Mouse (Mus musculus): Measurements from ENCODE around the gene AI661453. TPM values are rescaled to one million over a fixed set of nuclear protein-coding genes. Genes with fewer than 3 reads are reported as not detected.

The AI661453 gene
- polyA plus RNA-seq, 1 experiment from 2014 or later, result 0.24 TPM

- Histone ChIP-seq H3K4me1 (replicated peaks) (peaks cover 54% of the 10 kb centered on the region), H3K36me3 (no peaks in the 10 kb centered on the region), H3K27me3 (ENCODE audit: insufficient read depth, poor library complexity, severe bottlenecking) (peaks cover 17% of the 10 kb centered on the region), H3K27ac (no peak overlapping the region), H3K4me3 (no peak overlapping the region), H3K9me3 (no peaks in the 10 kb centered on the region)
- no peak for DNase-seq (ENCODE audit: low spot score)
- WGBS, result 68% methylated on average over 11 of the region's 11 CpGs
These were observed 9.1 kb downstream of the AI661453 start for GRCm38 (mm10) chr17:47445518-47445917.

GRCm38 (mm10) chr17:47446025-47446424, 9.6 kb downstream of the AI661453 start:
- peaks cover 12% of the 10 kb centered on the region for H3K27me3 ChIP-seq (ENCODE audit: insufficient read depth, poor library complexity, severe bottlenecking)
- H3K9me3 ChIP-seq, result no peaks in the 10 kb centered on the region
- DNase-seq (ENCODE audit: low spot score), result no peak
- H3K36me3 ChIP-seq, result no peaks in the 10 kb centered on the region
- peaks cover 52% of the 10 kb centered on the region for H3K4me1 ChIP-seq (replicated peaks)
- no peak overlapping the region for H3K4me3 ChIP-seq
- WGBS, result 59% methylated on average over 9 of the region's 9 CpGs
- H3K27ac ChIP-seq, result peak overlapping the region; percentile 50

GRCm38 (mm10) chr17:47446561-47446960, 10.1 kb downstream of the AI661453 start:
- Histone ChIP-seq H3K27ac (no peak overlapping the region), H3K4me1 (replicated peaks) (peaks cover 52% of the 10 kb centered on the region), H3K27me3 (ENCODE audit: insufficient read depth, poor library complexity, severe bottlenecking) (peaks cover 9% of the 10 kb centered on the region; the same call in 1 of the 2 replicates), H3K9me3 (no peaks in the 10 kb centered on the region), H3K36me3 (no peaks in the 10 kb centered on the region), H3K4me3 (no peak overlapping the region)
- DNase-seq (ENCODE audit: low spot score), result no peak
- 89% methylated on average over 11 of the region's 11 CpGs for WGBS

GRCm38 (mm10) chr17:47448523-47449372, 12.3 kb downstream of the AI661453 start:
- peak overlapping the region; percentile 46; the same call in 1 of the 2 replicates for H3K27ac ChIP-seq
- H3K36me3 ChIP-seq, result no peaks in the 10 kb centered on the region
- H3K4me1 ChIP-seq (replicated peaks), result peaks cover 57% of the 10 kb centered on the region
- no peaks in the 10 kb centered on the region for H3K9me3 ChIP-seq
- WGBS, result 45% methylated on average over 8 of the region's 8 CpGs
- H3K4me3 ChIP-seq, result no peak overlapping the region
- no peak for DNase-seq (ENCODE audit: low spot score)
- H3K27me3 ChIP-seq (ENCODE audit: insufficient read depth, poor library complexity, severe bottlenecking), result peaks cover 8% of the 10 kb centered on the region; the same call in 1 of the 2 replicates

GRCm38 (mm10) chr17:47449432-47449831, 13.0 kb downstream of the AI661453 start:
- no peak overlapping the region for H3K4me3 ChIP-seq
- no peaks in the 10 kb centered on the region for H3K9me3 ChIP-seq
- H3K36me3 ChIP-seq, result no peaks in the 10 kb centered on the region
- H3K27ac ChIP-seq, result peak overlapping the region; percentile 46; the same call in 1 of the 2 replicates
- no peak for DNase-seq (ENCODE audit: low spot score)
- 0 out of 2 replicates have a peak, but pooled peaks cover 2% of the 10 kb centered on the region for H3K27me3 ChIP-seq (ENCODE audit: insufficient read depth, poor library complexity, severe bottlenecking)
- H3K4me1 ChIP-seq (replicated peaks), result peaks cover 54% of the 10 kb centered on the region
- WGBS, result 72% methylated on average over 5 of the region's 5 CpGs

- DNase-seq (ENCODE audit: low spot score), result no peak
- H3K9me3 ChIP-seq, result no peaks in the 10 kb centered on the region
- H3K27me3 ChIP-seq (ENCODE audit: insufficient read depth, poor library complexity, severe bottlenecking), result no peaks in the 10 kb centered on the region
- H3K4me1 ChIP-seq (replicated peaks), result peaks cover 54% of the 10 kb centered on the region
- 33% methylated on average over 7 of the region's 7 CpGs for WGBS
- H3K4me3 ChIP-seq, result no peak overlapping the region
- no peaks in the 10 kb centered on the region for H3K36me3 ChIP-seq
- H3K27ac ChIP-seq, result no peak overlapping the region
These were observed 13.8 kb downstream of the AI661453 start for GRCm38 (mm10) chr17:47450239-47450638.

GRCm38 (mm10) chr17:47450880-47451565, 14.6 kb downstream of the AI661453 start:
- Histone ChIP-seq H3K4me3 (no peak overlapping the region), H3K27me3 (ENCODE audit: insufficient read depth, poor library complexity, severe bottlenecking) (no peaks in the 10 kb centered on the region), H3K9me3 (no peaks in the 10 kb centered on the region), H3K27ac (no peak overlapping the region), H3K4me1 (replicated peaks) (peaks cover 46% of the 10 kb centered on the region), H3K36me3 (no peaks in the 10 kb centered on the region)
- DNase-seq (ENCODE audit: low spot score), result no peak
- WGBS, result 76% methylated on average over 12 of the region's 12 CpGs

- no peak for DNase-seq (ENCODE audit: low spot score)
- Histone ChIP-seq H3K27me3 (ENCODE audit: insufficient read depth, poor library complexity, severe bottlenecking) (no peaks in the 10 kb centered on the region), H3K4me3 (no peak overlapping the region), H3K9me3 (no peaks in the 10 kb centered on the region), H3K27ac (no peak overlapping the region), H3K4me1 (replicated peaks) (peaks cover 38% of the 10 kb centered on the region), H3K36me3 (no peaks in the 10 kb centered on the region)
- WGBS, result 51% methylated on average over 7 of the region's 7 CpGs
These were observed 16.5 kb downstream of the AI661453 start for GRCm38 (mm10) chr17:47452886-47453285.

DNA sequence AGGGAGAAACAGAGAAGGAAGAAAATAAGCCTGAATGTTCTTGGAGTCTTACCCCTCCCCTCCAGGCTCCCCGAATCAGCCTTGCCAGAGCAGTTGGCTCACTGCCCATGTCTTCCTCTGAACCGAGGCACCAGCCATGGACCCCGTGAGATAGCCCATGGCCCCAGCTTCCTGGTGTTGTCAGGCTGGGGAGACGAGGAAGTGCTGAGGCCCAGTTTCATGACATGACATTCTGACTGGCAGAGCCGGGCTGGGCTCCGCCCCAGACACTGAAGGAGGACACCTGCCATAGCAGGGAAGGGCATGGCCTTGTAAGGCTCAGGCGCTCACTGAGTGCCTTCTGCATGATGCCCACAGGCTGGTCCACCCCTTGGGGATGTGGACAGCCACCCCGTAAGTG, 18.3 kb downstream of the AI661453 start:
- Histone ChIP-seq H3K4me3 (no peak overlapping the region), H3K9me3 (no peaks in the 10 kb centered on the region), H3K27ac (no peak overlapping the region), H3K4me1 (replicated peaks) (peaks cover 25% of the 10 kb centered on the region), H3K36me3 (no peaks in the 10 kb centered on the region), H3K27me3 (ENCODE audit: insufficient read depth, poor library complexity, severe bottlenecking) (no peaks in the 10 kb centered on the region)
- WGBS, result 81% methylated on average over 8 of the region's 8 CpGs
- no peak for DNase-seq (ENCODE audit: low spot score)

- Histone ChIP-seq H3K27me3 (ENCODE audit: insufficient read depth, poor library complexity, severe bottlenecking) (peaks cover 27% of the 10 kb centered on the region), H3K27ac (no peak overlapping the region), H3K4me3 (no peak overlapping the region), H3K4me1 (replicated peaks) (peaks cover 8% of the 10 kb centered on the region; the same call in 1 of the 2 replicates), H3K36me3 (no peaks in the 10 kb centered on the region), H3K9me3 (no peaks in the 10 kb centered on the region)
- WGBS, result 87% methylated on average over 13 of the region's 13 CpGs
- DNase-seq (ENCODE audit: low spot score), result no peak
These were observed 21.9 kb downstream of the AI661453 start for GRCm38 (mm10) chr17:47458310-47458709.

- Histone ChIP-seq H3K4me3 (no peak overlapping the region), H3K27ac (no peak overlapping the region), H3K9me3 (no peaks in the 10 kb centered on the region), H3K27me3 (ENCODE audit: insufficient read depth, poor library complexity, severe bottlenecking) (peaks cover 32% of the 10 kb centered on the region), H3K4me1 (replicated peaks) (peaks cover 13% of the 10 kb centered on the region), H3K36me3 (no peaks in the 10 kb centered on the region)
- no peak for DNase-seq (ENCODE audit: low spot score)
- 96% methylated on average over 2 of the region's 2 CpGs for WGBS
These were observed 22.5 kb downstream of the AI661453 start for GRCm38 (mm10) chr17:47458936-47459335.

DNA sequence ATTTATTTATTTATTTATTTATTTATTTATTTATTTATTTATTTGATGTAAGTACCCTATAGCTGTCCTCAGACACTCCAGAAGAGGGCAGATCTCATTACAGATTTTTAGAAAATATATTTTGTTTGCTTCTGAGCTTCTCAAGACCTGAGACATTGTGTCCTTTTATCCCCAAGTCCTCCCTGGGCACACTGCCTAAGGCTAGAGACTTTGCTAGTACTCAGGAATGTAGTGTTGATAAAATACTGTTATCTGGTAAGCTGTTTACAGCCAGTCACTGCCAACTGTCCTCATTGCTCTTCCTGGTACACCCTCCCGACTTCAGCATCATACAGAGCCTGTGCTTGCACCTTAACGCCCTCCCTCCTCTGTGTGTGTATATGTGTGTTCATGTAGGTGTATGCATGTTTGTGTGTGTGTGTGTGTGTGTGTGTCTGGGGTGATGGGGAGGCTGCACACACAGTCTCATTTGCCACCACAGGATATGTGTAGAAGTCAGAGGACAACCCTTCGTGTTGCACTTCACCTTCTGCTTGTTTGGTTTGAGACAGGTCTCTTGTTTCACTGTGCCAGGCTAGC, 23.0 kb downstream of the AI661453 start:
- H3K27me3 ChIP-seq (ENCODE audit: insufficient read depth, poor library complexity, severe bottlenecking), result peaks cover 36% of the 10 kb centered on the region
- no peak for DNase-seq (ENCODE audit: low spot score)
- H3K9me3 ChIP-seq, result no peaks in the 10 kb centered on the region
- no peak overlapping the region for H3K27ac ChIP-seq
- H3K4me3 ChIP-seq, result no peak overlapping the region
- peaks cover 18% of the 10 kb centered on the region for H3K4me1 ChIP-seq (replicated peaks)
- H3K36me3 ChIP-seq, result no peaks in the 10 kb centered on the region
- 81% methylated on average over 3 of the region's 3 CpGs for WGBS

DNA sequence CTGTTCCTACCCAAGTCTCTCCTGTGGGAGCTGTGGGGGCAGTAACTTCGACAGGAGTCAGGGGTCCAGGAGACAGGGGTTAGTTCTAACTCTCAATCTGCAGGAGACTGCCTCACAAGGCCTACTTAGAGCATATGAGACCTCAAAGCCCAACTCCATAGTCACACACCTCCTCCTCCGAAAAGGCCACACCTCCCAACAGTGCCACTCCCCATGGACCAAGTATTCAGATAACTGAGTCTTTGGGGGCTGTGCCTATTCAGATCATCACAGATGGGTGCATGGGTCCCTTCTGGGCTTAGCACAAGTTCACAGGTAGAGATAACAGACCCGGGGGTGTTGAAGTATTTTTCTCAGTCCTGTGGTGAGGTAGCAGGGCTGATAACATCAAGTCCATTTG, 25.3 kb downstream of the AI661453 start:
- peaks cover 59% of the 10 kb centered on the region for H3K27me3 ChIP-seq (ENCODE audit: insufficient read depth, poor library complexity, severe bottlenecking)
- peaks cover 40% of the 10 kb centered on the region for H3K4me1 ChIP-seq (replicated peaks)
- no peak for DNase-seq (ENCODE audit: low spot score)
- H3K4me3 ChIP-seq, result no peak overlapping the region
- no peak overlapping the region for H3K27ac ChIP-seq
- no peaks in the 10 kb centered on the region for H3K9me3 ChIP-seq
- no peaks in the 10 kb centered on the region for H3K36me3 ChIP-seq
- 68% methylated on average over 3 of the region's 3 CpGs for WGBS
